Mouse (Mus musculus): Measurements from ENCODE around the gene Eci1.

Gene Eci1

DNA sequence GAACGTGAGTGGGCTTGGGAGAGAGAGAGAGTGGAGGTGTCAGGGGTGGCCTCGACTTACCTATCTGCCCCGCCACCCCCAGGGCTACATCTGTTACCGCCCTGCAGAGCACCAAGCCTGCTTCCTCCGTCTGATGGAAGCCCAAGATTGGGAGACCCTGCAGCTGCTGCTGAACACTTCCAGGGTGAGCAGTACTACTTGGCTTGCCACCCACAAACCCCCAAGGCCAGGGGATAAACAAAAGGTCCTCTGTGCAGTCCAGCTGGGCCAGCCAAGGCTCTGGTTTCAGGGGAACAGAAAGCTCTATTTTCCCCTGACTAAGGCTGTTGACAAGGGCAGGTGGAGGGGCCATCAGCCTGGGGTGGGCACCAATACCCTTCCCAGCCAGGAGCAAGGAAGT is 48.1 kb downstream of the Eci1 start:
- DNase-seq, result no peak

DNA sequence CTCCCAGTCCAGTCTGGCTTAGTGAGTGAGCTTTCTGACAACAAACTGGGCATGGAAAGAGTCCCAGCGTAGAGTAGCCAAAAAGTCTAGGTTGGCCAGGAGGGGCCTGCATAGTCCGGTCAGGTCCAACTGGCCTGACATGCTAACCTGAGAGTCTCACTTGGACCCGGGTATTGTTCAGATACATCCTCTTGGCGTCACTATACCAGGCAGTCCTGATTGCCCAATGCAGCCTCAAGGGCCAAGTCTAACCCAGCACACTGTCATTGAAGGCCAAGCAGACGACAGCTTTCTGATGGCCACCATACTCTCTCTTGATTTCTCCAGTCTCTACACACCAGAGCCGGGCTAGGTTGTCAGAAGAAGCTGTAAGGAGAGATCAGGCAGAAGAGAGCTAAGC is 49.1 kb downstream of the Eci1 start:
- DNase-seq, result no peak

DNA sequence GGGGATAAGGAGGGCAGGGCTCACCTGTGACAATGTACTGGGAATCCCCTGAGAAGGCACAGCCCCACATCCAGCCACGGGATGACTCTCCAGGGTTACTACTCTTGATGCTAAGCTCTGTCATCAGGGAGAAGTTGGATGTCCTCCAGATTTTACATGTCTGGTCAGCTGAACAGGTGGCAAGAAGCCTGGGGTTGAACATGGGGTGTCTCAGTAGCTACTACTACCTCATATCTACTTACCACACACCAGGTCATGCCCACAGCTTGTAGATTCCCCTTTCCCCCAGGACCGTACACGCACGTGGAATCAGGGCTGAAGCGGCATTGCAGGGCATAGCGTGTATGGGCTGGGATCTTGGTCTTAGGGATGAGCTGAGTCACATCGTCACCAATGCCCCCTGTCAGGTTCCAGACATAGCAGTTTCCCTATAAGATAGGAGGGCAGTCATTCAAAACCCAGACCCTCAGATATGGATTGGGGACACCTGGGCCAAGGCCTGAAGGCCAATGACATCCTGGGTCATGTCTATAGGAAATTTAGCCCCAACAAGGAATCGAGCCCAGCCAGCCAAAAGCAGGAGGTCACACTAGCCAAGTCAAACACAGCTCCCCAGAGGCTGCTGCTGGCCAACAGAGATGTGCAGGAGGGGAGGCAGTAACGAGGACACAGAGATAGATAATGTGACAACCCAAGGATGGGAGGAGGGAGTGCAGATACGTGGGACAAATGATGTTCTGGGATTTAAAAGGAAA is 49.8 kb downstream of the Eci1 start:
- no peak for DNase-seq

- DNase-seq, result peak; percentile 40
Observed at GRCm38 (mm10) chr17:24477053-24477984, 50.9 kb downstream of the Eci1 start.

DNA sequence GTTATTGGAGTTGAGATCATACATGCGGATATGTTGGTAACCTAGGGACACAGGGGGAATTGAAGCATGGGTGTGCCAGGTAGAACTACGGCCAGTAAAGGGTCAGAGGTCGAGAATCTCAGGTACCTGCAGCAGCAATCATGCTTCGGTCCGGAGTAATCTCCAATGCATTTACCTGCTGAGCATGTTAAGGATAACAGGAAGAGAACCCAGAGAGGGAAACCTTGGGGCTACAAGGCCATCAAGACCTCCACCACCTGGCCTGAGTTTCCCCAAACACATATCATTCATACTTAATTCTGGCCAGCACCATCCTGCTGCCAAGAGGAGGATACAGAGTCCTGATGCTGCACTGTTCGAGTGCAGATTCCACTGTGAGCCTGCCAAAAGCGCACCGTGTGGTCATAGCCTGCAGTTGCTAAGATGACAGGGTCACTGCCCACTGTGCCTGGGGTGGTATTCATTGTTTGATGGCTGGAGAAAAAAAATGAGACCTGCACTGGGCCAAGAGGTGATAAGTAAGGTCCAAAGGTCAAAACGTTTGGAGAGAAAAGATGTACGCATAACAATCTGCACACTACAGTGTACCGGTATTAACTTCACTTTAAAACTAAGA is 51.7 kb downstream of the Eci1 start:
- peak; percentile 47 for DNase-seq

GRCm38 (mm10) chr17:24478663-24479380 is 52.4 kb downstream of the Eci1 start, which contains the start of gene Mlst8:
TSS of gene Mlst8 (minus strand) at chr17:24479078.
- DNase-seq, result peak; percentile 99

DNA sequence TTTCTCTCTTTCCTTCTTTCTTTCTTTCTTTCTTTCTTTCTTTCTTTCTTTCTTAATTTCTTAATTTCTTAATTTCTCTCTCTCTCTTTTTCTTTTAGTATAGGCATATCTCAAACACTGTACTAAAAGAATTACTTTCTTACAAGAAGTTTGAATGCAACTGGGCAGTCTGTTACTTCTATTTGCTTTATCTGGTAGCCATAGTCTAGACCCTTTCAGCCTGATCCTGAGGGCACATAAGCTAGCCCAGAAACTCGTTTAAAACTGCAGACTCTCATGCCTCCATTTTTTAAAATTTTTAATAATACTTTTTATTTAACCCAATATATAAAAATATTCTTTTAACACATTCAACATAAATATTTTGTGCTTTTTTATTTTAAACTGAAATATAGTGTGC is 53.0 kb downstream of the Eci1 start:
- DNase-seq, result no peak

DNA sequence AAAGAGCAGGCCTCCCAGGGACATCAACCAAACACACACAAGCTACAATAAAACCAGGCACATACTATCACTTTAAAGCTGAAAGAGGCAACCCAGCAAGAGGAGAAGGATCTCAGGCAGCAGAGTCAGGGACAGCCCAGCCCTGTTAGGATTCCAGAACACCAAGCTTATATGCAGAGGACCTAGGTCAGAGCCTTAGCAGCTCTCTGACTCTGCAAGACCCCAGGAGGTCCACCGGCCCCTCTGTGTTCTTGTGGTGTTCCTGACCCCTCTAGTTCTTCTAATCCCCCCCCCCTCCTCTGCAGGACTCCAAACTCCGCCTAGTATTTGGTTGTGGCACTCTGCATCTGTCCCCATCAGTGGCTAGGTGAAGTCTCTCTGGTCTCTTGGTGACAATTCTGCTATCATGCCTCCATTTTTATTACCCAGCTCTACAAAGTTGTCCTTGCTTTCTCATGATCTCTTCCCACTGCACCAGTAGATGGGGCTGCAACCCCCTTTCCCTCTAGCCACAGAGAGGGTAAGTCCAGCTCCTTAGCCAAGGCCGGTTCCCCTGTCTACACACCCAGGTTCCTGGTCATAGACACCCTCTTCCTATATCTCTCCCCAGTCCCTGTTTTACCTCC is 53.9 kb downstream of the Eci1 start:
- no peak for DNase-seq

GRCm38 (mm10) chr17:24481027-24481815 is 54.8 kb downstream of the Eci1 start:
- DNase-seq, result no peak

DNA sequence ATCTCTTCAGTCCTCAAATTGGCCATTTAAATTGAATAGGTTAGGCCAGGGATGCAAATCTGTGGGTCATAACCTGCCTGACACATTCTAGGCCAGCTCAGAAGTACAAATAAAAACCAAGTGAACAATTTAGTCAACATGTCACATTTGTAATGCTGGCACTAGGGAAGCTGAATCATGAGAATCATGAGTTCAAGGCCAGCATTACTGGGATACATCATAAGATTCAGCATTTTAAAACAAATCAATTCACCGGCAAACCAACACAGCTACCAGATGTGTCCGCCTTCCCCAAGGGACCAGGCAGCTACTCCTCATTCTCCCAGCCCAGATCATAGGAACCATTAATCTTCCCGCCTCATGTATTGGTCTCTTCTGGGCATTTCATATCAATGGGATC is 57.1 kb downstream of the Eci1 start:
- no peak for DNase-seq

DNA sequence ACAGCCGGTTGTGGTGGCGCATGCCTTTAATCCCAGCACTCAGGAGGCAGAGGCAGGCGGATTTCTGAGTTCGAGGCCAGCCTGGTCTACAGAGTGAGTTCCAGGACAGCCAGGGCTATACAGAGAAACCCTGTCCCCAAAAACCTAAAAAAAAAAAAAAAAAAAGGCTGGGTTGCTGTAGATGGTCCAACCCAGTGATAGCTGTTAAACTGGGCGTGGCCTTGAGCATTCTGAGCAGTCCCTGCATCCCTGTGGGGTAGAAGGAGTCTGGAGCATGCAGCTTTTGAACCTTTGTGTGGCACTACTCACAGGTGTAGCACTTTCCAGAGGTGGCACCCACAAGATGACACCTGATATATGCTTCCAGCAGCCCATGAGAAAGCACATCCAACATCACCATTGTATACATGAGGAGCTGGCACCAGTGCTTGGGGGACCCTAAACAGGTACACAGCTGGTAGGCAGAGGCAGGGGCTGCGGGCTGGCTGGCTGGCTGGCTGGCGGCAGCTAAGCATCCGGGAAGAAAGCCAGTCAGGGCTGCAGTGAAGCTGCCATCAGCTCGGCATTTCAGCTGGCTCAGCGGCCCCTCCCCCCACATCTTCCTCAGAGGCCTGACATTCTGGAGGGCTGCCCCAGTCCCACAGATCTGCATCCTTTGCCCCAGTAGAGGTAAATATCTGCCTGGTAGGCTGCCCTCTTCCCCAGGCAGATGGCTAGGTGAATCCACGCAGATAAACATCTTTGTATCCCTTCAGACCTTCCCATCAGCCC is 58.8 kb downstream of the Eci1 start:
- no peak for DNase-seq

GRCm38 (mm10) chr17:24488186-24488661 is 61.8 kb downstream of the Eci1 start, which contains the start of gene Caskin1:
TSS of gene Caskin1 (plus strand) at chr17:24488601.
- DNase-seq, result peak; percentile 67

DNA sequence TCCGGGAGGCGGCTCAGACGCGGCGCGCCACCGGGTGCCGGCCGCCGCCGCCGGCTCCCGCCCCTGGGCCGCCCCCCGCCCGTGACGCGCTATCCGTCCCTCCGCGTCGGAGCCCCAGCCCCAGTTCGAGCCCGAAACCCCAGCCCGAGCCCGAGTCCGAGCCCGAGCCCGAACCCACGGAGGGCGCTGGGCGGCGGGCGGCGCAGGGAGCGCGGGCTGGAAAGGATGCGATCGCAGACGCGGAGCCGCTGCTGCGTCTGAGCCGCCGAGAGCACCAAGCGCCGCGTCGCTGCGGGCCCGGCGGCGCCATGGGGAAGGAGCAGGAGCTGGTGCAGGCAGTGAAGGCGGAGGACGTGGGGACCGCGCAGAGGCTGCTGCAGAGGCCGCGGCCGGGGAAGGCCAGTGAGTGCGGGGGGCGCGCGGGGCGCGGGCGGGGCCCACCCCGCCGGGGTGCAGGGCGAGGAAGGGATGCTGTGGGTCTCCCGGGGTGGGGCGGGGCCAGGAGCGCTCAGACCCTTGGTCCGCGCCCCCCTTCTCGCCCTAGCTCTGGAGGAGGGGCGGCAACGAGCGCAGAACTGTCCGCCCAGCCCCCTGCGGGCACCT is 62.3 kb downstream of the Eci1 start:
- DNase-seq, result peak; percentile 52
